Mouse (Mus musculus) lung, embryonic 14.5 days (tissue): ENCODE data around the gene Dock3. TPM values are rescaled to one million over a fixed set of nuclear protein-coding genes. Genes with fewer than 3 reads are reported as not detected.

ENCODE experiments used
- ATAC-seq: fragments of 200-750 bp; cut with Nextera tagmentation; 2 replicates; pipeline ENCODE4 v1.8.0; 2017; ENCODE audit warnings: mild to moderate bottlenecking, moderate TSS enrichment, moderate library complexity; ENCODE audit not compliant: insufficient read depth
- DNase-seq: peaks from one replicate; pipeline ENCODE4 v3.0.0-alpha.2; 2015
- H3K27ac ChIP-seq: fragments of 300-500 bp; sonication (generic); 2 replicates; pipeline ENCODE4 v1.5.1; 2014; ENCODE audit warnings: low read depth, mild to moderate bottlenecking, moderate library complexity
- H3K27me3 ChIP-seq: fragments of 300-500 bp; sonication (generic); 2 replicates; pipeline ENCODE4 v1.6.1; 2014; ENCODE audit warnings: low read length, control low read depth; ENCODE audit not compliant: insufficient read depth
- H3K36me3 ChIP-seq: fragments of 300-500 bp; sonication (generic); 2 replicates; pipeline ENCODE4 v1.6.1; 2014; ENCODE audit warnings: control low read depth; ENCODE audit not compliant: insufficient read depth
- H3K4me1 ChIP-seq: fragments of 300-500 bp; sonication (generic); 2 replicates; pipeline ENCODE4 v1.6.1; 2014; ENCODE audit warnings: antibody characterized with exemption, control low read depth; ENCODE audit not compliant: insufficient read depth
- H3K4me2 ChIP-seq: fragments of 300-500 bp; sonication (generic); 2 replicates; pipeline ENCODE4 v1.6.1; 2014; ENCODE audit warnings: mild to moderate bottlenecking
- H3K4me3 ChIP-seq: fragments of 300-500 bp; sonication (generic); 2 replicates; pipeline ENCODE4 v1.5.1; 2014; ENCODE audit warnings: low read depth, low read length
- H3K9ac ChIP-seq: fragments of 300-500 bp; sonication (generic); 2 replicates; pipeline ENCODE4 v1.6.1; 2014
- H3K9me3 ChIP-seq: fragments of 300-500 bp; sonication (generic); 2 replicates; pipeline ENCODE4 v1.6.1; 2016; ENCODE audit warnings: low read depth, low read length, control low read depth
- CTCF ChIP-seq: IDR thresholded peaks from 2 replicates; pipeline ENCODE4 v1.5.1; 2016; ENCODE audit warnings: antibody characterized with exemption, low read depth
- WGBS: fragments of 180-500 bp; shearing (Covaris S2); extraction: QIAGEN DNeasy Blood & Tissue Kit; methylation state at CpG from one replicate; pipeline ENCODE4 v1.1.7; 2014; 5-methylcytosine and 5-hydroxymethylcytosine counted together
- polyA plus RNA-seq: library from polyadenylated mRNA; unstranded; fragments of >200 nt; fragmentation: Nextera tagmentation; extraction: Ambion mirVana; gene quantifications from 2 replicates; pipeline ENCODE4 v1.2.1, GENCODE M21; 2014

Dock3 gene
- polyA plus RNA-seq, 1 experiment from 2014 or later, result 0.25 TPM

DNA sequence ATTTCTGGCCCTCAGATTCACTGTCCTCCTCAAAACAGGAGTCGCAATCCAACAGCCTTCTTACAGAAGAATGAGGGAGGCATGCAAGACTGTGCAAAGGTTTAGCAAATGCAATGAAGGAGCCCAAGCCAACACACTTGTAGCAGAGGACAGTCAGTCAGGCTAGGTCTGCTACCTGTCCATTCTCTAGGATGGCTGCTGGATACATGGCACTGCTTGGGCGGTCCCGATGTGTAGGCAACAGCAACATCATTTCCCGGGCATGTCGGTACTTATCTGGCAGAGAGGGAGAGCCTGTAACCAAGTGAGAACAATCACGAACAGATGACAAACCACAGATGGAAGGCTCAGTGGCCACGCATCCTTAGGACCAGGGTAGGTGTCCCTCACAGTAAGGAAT, 330.1 kb downstream of the Dock3 start:
- no peak overlapping the region for H3K27ac ChIP-seq
- no peaks in the 10 kb centered on the region for H3K36me3 ChIP-seq
- no peaks in the 10 kb centered on the region for H3K9me3 ChIP-seq
- no peaks in the 10 kb centered on the region for H3K27me3 ChIP-seq
- WGBS, result 86% methylated on average over 7 of the region's 7 CpGs
- H3K4me2 ChIP-seq, result no peak overlapping the region
- H3K4me3 ChIP-seq, result no peak overlapping the region
- ATAC-seq, result no peak
- no peak for DNase-seq
- TF ChIP-seq CTCF, result no peak
- no peak overlapping the region for H3K9ac ChIP-seq
- no peaks in the 10 kb centered on the region for H3K4me1 ChIP-seq

DNA sequence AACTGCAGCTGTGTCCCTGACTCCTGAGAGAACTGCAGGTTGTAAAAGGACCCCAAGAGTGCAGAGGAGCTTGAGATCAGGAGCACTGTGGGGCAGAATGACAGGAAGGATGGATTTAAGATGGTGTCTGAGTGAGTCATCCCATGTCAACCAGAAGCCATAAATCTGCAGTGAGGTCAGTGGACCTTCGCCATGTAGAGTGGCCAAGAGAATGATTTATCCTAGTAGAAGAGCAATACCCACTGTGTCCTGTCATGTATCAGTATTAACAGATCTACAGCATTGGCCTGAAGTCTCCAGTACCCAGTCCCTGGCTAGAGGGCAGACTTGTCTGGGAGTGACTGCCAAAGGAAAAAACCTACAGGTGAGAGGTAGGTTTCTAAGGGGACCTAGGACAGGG, 332.8 kb downstream of the Dock3 start:
- no peak overlapping the region for H3K9ac ChIP-seq
- no peak overlapping the region for H3K4me3 ChIP-seq
- DNase-seq, result no peak
- no peak overlapping the region for H3K27ac ChIP-seq
- H3K36me3 ChIP-seq, result no peaks in the 10 kb centered on the region
- no peak overlapping the region for H3K4me2 ChIP-seq
- TF ChIP-seq CTCF, result no peak
- H3K9me3 ChIP-seq, result no peaks in the 10 kb centered on the region
- ATAC-seq, result no peak
- WGBS, result 79% methylated on average over 1 of the region's 1 CpGs
- H3K4me1 ChIP-seq, result no peaks in the 10 kb centered on the region
- H3K27me3 ChIP-seq, result no peaks in the 10 kb centered on the region

DNA sequence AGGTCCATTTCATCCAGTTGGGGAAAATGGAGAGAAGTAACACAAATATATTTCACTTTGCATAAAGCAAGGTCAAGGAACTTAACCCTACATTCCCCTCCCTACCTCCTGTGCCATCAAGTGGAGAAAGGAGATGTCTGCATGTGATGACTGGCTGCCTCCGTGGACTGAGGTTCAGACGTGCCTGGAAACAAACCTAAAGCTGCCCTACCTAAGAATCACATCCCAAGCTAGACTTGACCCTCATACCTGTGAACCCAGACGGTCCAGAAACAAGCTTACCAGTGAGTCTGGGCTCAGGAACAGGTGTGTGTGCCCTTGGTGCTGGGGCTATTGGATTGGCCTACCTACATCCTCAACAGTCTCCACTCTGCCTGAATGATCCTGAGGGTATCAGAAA, 338.4 kb downstream of the Dock3 start:
- no peak for TF ChIP-seq CTCF
- H3K4me3 ChIP-seq, result no peak overlapping the region
- H3K4me2 ChIP-seq, result peak overlapping the region; percentile 69
- no peaks in the 10 kb centered on the region for H3K27me3 ChIP-seq
- ATAC-seq (no peak), DNase-seq (no peak)
- no peak overlapping the region for H3K9ac ChIP-seq
- H3K9me3 ChIP-seq, result no peaks in the 10 kb centered on the region
- peaks cover 27% of the 10 kb centered on the region for H3K36me3 ChIP-seq
- WGBS, result 51% methylated on average over 3 of the region's 3 CpGs
- H3K4me1 ChIP-seq, result no peaks in the 10 kb centered on the region; the same call in 1 of the 2 replicates
- H3K27ac ChIP-seq, result no peak overlapping the region

DNA sequence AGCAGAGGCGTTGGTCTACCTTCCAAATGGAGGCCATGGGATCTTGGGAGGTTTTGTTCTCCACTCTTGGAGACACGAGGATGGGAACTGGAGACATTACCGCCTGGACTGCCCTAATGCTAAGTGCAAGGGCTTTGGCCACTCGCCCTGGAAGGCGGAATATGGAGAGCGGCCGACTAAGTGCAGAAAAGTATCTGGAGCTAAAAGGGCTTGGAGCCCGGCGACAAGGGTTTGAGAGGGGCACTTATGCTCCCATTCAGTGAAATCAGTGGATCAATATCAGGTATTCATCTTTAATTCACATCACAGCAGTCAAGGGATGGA, 339.2 kb downstream of the Dock3 start:
- DNase-seq (no peak), ATAC-seq (no peak)
- H3K36me3 ChIP-seq, result peaks cover 35% of the 10 kb centered on the region
- H3K9ac ChIP-seq, result peak overlapping the region; percentile 52
- H3K4me3 ChIP-seq, result peak overlapping the region; percentile 94
- H3K4me1 ChIP-seq, result no peaks in the 10 kb centered on the region; the same call in 1 of the 2 replicates
- peak overlapping the region; percentile 69 for H3K4me2 ChIP-seq
- WGBS, result 0% methylated on average over 9 of the region's 9 CpGs
- H3K9me3 ChIP-seq, result no peaks in the 10 kb centered on the region
- TF ChIP-seq CTCF, result no peak
- no peaks in the 10 kb centered on the region for H3K27me3 ChIP-seq
- H3K27ac ChIP-seq, result peak overlapping the region; percentile 81

DNA sequence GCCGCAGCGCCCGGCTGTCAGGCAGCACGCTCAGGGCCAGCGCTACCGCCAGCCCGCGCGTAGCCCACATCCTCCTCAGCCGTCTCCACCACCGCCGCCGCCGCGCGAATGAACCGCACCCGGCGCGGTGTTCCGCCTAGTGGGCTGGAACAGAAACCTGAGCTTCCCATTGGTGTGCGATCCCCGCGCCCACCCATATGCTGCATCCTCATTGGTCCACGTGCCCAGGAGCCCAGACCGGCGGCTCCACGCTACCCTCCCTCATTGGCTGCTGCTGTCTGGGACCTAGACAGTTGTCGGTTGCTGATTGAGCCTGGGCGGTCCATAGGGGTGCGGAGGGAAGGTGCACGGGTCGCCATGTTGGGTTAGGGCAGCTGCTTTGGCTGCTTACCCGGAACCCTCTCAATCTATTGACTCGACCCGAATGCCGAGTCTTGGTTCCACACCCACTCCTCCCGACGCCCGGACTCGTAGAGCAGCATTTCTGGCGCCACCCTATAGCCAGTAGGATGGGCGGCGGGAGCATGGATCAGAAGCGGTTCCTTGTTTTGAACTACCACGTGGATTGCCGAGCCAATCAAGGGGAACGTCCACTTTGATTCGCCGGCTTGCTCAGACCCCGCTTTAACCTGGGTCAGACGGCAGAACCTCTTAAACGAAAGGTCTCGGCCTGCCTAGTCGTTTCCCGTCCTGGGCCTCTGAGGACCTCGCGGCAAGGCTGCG, 339.7 kb downstream of the Dock3 start, which contains the start of gene Manf:
Gene Manf (minus strand): TSS at position 151 of the 723 bp plus-strand sequence.
- Histone ChIP-seq H3K27me3 (no peaks in the 10 kb centered on the region), H3K9me3 (no peaks in the 10 kb centered on the region), H3K27ac (peak within 1 kb of the TSS; percentile 91), H3K36me3 (peaks cover 38% of the 10 kb centered on the region), H3K4me1 (no peaks in the 10 kb centered on the region; the same call in 1 of the 2 replicates), H3K9ac (peak within 1 kb of the TSS; percentile 93), H3K4me2 (peak within 1 kb of the TSS; percentile 69), H3K4me3 (peak within 1 kb of the TSS; percentile 94)
- under 1% methylated on average over 52 of the region's 59 CpGs for WGBS
- ATAC-seq, result peak; percentile 99
- peak; percentile 47 for TF ChIP-seq CTCF
- peak; percentile 98 for DNase-seq

DNA sequence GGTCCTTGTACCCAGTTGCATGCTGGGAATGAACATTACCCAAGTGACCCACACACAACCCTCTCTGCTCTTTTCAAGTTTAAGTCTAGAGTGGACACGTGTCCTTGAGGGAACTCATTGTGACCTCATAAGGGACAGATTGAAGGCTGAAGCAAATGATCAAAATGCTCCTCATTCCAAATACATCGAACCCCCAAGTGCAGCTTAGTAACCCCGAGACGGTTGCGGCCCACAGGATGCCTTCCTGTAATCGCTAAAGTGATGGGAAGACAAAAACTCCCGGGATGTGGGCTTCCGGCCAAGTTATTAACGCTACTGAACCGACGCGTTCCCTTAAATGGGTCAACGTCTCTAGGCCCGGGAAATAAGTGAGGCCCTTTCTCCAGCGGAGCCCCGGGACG, 340.4 kb downstream of the Dock3 start:
- under 1% methylated on average over 17 of the region's 17 CpGs for WGBS
- Histone ChIP-seq H3K9ac (peak overlapping the region; percentile 93), H3K4me3 (peak overlapping the region; percentile 94), H3K36me3 (peaks cover 38% of the 10 kb centered on the region), H3K4me2 (peak overlapping the region; percentile 69), H3K4me1 (no peaks in the 10 kb centered on the region; the same call in 1 of the 2 replicates), H3K27me3 (no peaks in the 10 kb centered on the region), H3K27ac (peak overlapping the region; percentile 91), H3K9me3 (no peaks in the 10 kb centered on the region)
- TF ChIP-seq CTCF, result no peak
- peak; percentile 52 for DNase-seq
- ATAC-seq, result no peak

DNA sequence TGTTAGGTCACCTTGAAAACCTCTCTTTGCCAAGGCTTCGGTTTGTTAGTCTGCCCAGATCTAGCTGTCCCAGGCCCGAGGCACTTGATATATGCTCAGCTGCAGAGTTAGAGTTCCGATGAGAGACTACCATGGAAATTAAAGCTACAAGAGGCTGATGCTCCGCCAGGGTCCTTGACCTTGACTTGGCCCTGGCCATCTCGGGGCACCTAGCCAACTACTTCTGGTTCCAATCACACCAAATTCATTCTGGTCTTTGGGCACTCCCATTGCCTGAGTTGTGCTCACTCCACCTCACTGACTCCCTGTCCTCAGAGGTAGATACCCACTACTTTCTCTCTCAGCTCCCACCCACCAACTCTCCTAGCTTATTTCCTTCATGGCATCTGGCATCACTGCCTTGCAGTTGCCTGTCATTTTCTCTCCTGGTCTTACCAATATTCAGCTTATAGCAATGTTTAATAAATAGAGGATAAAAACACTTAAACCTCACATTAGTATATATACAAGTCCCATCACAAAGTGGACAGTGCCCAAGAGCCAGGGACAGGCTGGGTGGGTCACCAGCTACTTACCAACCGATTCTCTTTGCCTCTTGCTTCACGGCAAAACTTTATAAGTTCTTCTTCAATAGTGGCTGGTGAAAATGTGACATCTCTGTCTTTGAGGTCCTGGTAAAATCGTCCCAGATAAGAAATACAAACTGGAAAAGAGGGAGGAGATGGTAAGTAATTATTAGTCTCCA, 341.0 kb downstream of the Dock3 start:
- no peak for ATAC-seq
- H3K4me1 ChIP-seq, result no peaks in the 10 kb centered on the region; the same call in 1 of the 2 replicates
- peak overlapping the region; percentile 94 for H3K4me3 ChIP-seq
- no peaks in the 10 kb centered on the region for H3K9me3 ChIP-seq
- 64% methylated on average over 8 of the region's 8 CpGs for WGBS
- no peak for TF ChIP-seq CTCF
- H3K36me3 ChIP-seq, result peaks cover 38% of the 10 kb centered on the region
- no peak overlapping the region for H3K27ac ChIP-seq
- H3K27me3 ChIP-seq, result no peaks in the 10 kb centered on the region
- H3K4me2 ChIP-seq, result peak overlapping the region; percentile 69
- peak; percentile 3 for DNase-seq
- H3K9ac ChIP-seq, result peak overlapping the region; percentile 93
